Mouse (Mus musculus) retina, embryonic 14.5 days (tissue): ENCODE results near the gene Dstn.

ENCODE experiments used
- DNase-seq: peaks from one replicate; pipeline ENCODE4 v3.0.0-alpha.2; 2015; ENCODE audit warnings: low spot score

The Dstn gene

GRCm38 (mm10) chr2:143955004-143955403 lies 39.9 kb downstream of the Dstn start:
- no peak for DNase-seq

DNA sequence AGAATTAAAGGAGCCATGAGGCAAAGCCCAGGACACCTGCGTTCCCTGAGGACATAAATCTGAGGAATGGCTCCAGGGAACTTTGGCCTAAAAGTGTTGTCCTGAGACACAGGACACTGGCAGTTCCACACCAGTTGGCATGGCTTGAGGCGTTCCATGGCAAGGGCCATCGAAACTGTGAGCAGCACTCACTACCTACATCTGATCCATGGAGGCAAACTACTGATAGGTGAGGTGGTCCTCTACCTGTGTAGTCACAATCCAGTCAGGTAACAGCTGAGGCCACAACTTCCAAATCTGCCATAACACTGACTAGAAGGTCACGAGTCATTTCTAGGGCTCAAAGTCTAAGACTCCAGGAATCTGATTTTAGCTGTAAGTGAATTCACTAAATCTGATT lies 40.6 kb downstream of the Dstn start:
- DNase-seq = no peak

DNA sequence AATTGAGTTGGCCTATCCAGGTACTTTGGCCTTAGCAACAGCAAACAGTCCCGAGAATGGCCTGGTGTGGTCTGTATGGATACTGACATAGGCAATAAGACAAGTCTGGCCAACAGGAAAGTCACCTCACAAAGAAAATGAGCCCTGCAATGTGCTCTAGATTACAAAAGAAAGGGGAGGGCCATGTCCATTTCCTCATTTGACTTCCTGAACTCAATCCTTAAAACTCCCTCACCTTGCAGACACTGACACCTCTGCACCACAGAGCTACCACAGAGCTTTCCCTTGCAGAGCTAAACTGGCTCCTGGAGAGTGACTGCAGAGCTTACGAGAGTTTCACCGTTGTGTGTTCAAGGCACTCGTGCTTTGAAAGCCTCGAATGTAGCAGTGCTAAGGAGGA lies 47.1 kb downstream of the Dstn start:
- DNase-seq = no peak

DNA sequence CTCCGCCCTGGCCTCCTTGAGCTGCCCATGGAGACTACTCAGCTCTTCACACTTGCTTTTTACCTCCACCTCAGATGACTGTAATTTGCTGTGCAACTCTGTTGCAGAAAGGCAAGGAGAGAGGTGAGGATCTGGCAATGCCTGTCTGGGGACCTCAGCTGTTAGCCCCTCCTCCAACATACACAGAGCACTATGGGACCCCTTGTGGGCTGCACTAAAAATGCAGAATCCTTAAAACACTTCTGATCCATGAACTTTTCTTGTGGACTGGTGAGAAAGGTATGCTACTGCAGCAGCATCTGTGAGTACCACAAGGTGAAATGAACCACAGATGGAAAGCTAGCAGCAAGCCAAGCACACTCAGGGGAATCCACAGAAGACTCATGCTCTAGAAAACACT lies 48.2 kb downstream of the Dstn start:
- DNase-seq = no peak

- DNase-seq = no peak
These were observed 54.1 kb downstream of the Dstn start for GRCm38 (mm10) chr2:143969260-143969659.

GRCm38 (mm10) chr2:143970841-143971240 lies 55.7 kb downstream of the Dstn start:
- DNase-seq = no peak

DNA sequence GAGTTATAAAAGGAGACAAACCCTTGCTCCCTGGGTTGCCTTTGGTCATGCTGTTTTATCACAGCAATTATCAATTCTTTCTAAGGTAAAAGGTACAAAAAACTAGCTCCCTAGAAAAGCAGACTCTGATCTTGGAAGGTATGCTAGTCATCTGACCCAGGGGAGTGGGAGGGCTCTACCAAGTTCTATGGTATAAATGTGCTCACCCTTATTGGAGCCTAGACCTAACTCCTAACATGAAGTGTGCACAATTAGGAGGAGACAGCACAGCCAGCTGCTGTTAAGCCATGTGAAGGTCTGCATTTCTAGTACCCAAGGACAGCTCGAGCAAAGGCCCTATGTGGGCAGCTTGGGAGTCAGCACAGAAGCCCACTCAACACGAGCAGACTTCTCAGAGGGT lies 56.8 kb downstream of the Dstn start:
- no peak for DNase-seq

- DNase-seq = no peak
These were observed 58.0 kb downstream of the Dstn start for GRCm38 (mm10) chr2:143973161-143973560.

- no peak for DNase-seq
These were observed 60.1 kb downstream of the Dstn start for GRCm38 (mm10) chr2:143975146-143975649.

DNA sequence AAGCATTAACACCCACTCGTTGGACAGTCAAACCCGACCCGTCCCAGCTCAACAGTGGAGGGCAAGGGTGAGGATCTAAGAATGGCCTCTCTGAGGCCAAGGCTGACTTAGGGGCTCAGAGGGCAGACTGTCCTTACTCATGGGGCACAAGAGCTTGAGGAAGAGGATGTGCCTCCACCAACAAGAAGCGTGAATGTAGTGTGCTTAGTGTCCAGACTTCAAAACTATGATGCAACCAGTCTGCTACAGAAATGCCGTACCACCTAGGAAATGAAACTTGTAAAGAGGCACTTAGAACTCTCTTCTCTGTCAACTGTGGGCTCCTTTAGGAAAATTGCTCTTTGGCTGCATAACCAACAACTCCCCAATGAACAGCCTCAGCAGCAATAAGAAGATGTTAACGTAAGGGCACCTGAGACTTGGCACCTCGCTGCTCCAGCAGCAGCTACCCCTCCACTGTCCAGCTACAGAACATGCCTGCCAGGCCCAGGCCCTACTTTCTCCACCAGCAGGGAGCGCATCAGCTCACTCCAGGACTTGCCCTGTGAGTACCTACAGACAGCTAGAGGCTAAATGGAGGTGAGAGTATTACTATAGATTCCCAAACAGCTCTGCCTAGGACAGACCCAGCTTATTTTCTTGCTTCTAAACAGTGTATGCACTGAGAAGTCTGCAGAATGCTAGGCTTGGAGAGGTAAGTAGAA lies 63.5 kb downstream of the Dstn start:
- DNase-seq = no peak

DNA sequence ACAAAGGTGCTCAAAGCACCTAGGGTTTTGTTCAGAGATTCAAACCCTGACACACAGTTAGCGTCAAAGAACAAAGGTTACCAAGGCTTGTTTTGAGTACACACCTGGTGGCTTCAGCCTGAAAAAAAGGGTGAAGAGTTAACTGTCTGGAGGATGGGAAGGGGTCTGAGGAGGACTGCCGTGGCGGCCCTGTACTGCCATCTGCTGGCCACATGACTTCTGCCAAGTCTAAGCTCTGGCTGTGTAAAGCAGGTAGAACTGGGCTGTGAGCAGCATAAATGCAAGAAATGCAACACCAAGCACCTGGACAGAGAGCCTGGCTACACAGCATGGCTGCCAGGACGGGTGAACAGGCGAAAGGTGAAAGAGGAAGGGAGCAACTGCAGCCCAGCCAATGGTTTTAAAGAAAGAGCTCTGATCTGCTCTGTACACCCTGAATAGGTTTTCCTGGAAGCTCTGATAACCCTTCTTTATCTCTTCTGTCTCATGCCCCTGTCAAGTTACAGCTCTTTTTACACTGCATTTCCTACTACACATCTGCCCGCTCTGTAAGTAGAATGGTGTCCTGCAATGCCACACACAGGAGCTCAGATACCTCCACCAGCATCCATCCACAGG lies 65.8 kb downstream of the Dstn start:
- DNase-seq = peak; percentile 88

GRCm38 (mm10) chr2:143982152-143982551 lies 67.0 kb downstream of the Dstn start:
- no peak for DNase-seq

DNA sequence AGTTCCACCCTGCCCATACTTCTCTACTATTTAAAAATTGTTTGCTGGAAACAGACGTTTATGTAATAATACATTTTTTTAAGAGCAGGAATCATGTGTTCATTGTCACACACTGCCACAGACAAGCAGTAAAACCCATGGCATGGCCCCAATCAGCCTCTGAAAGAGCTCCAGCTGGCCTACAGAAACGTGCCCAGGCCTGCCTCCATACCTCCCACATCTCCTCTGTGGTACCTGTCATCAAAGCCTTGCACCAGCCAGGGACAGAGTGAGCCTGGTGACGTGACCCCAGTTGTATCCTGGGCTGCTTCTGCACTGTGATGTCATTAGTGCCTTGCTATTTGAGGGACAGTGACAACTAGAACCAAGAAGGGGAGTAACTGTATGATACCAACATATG lies 67.8 kb downstream of the Dstn start:
- no peak for DNase-seq

GRCm38 (mm10) chr2:143983482-143983881 lies 68.4 kb downstream of the Dstn start:
- DNase-seq = no peak

- no peak for DNase-seq
These were observed 72.4 kb downstream of the Dstn start for GRCm38 (mm10) chr2:143987485-143987884.

DNA sequence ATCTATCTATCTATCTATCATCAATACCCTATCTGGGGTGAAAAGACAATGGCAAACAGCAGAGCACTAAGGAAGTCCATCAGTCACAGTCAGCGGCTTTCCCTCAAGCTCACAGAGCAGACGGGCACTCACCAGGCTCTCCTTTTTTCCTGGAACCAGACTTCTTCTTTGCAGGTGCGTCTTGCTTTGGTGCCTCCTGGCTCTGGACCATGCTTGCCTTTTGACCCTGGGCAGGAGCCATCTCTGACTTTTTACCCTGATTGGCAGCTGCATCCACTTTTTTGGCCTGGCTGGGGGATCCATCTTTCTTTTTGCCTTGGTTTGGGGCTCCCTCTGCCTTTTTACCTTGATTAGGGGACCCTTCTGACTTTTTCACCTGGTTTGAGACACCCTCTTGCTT lies 72.9 kb downstream of the Dstn start:
- DNase-seq = no peak

DNA sequence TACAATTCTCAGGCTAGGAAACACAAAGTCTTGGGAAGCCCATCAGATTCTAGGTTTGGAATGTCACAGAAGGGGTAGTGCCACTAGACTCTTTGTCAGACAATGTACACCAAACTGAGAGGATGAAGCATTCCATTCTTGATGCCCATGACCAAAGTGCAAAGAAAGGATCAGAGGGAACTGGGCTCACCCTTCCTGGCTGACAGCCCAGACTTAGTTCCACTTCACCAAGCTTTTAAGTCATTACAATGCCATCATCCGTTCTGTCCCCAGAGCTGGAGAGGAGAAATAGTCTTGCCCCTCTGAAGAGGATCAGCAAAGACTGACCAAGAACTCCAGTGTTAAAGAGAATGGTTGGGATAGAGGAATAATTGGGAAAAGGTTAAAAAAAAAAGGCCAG lies 75.9 kb downstream of the Dstn start:
- DNase-seq = no peak

GRCm38 (mm10) chr2:143991964-143992672 lies 77.0 kb downstream of the Dstn start:
- DNase-seq = no peak
